ENCODE assay signal across 40 mouse cellular contexts in genomic region chr3:53834238-53834637, GRCm38 (mm10). TPM values are rescaled to one million over a fixed set of nuclear protein-coding genes. Genes with fewer than 3 reads are reported as not detected.
A peak's percentile ranks its signal among the peaks of the same experiment; 100 is the strongest.
DNase-seq lines count a peak whose midpoint lies in the region; ATAC-seq lines count a peak whose summit lies in the region.
"Had no signal": no experiment of that assay in that cellular context is flagged by ENCODE, and none has a peak within 500 bp of the region (broad histone marks: within the 10 kb centered on the region; RNA-seq: fewer than 3 reads in every experiment).

No protein-coding gene starts in this region.

- H3K4me3 ChIP-seq in forebrain, embryonic 15.5 days = no peak overlapping the region
- H3K4me3 ChIP-seq in forebrain, embryonic 12.5 days (replicated peaks) = no peak overlapping the region
- H3K4me3 ChIP-seq: embryonic facial prominence, embryonic 15.5 days; heart, embryonic 10.5 days; heart, embryonic 15.5 days; intestine, embryonic 15.5 days; liver, embryonic 13.5 days; megakaryocyte, embryonic 14.5 days; midbrain, embryonic 12.5 days; myocyte; neural tube, embryonic 12.5 days had no signal

- 57% methylated on average over 2 of the region's 2 CpGs for WGBS in forebrain, embryonic 15.5 days
- whole genome bisulfite sequencing in forebrain, embryonic 12.5 days = 77% methylated on average over 2 of the region's 2 CpGs

- ATAC-seq in forebrain, embryonic 15.5 days (replicated peaks) = peak; percentile 66
- no peak for ATAC-seq in forebrain, embryonic 12.5 days (ENCODE audit: low FRiP score)
- ATAC-seq: hindbrain, postnatal 0 days; intestine, embryonic 15.5 days; lung, postnatal 0 days had no signal

- H3K9me3 ChIP-seq in forebrain, embryonic 15.5 days = no peaks in the 10 kb centered on the region
- H3K9me3 ChIP-seq in forebrain, embryonic 12.5 days = no peaks in the 10 kb centered on the region
- H3K9me3 ChIP-seq: embryonic facial prominence, embryonic 15.5 days; heart, embryonic 10.5 days; heart, embryonic 15.5 days; intestine, embryonic 15.5 days; liver, embryonic 13.5 days; megakaryocyte, embryonic 14.5 days; midbrain, embryonic 12.5 days; neural tube, embryonic 12.5 days had no signal

- intact Hi-C loops in left cerebral cortex, postnatal 14 days (cut with DNase I) = no loop called here
- intact Hi-C loops in left cerebral cortex, postnatal 36 days (cut with DNase I) = no loop called here

- no peaks in the 10 kb centered on the region for H3K27me3 ChIP-seq in forebrain, embryonic 15.5 days
- H3K27me3 ChIP-seq in forebrain, embryonic 12.5 days = no peaks in the 10 kb centered on the region
- H3K27me3 ChIP-seq: embryonic facial prominence, embryonic 15.5 days; heart, embryonic 15.5 days; intestine, embryonic 15.5 days; liver, embryonic 13.5 days; megakaryocyte, embryonic 14.5 days; midbrain, embryonic 12.5 days; neural tube, embryonic 12.5 days had no signal

- DNase-seq in left cerebral cortex, postnatal 14 days (ENCODE audit: low spot score in 2 of 2) = peak; percentile 47 to 63
- DNase-seq in left cerebral cortex, postnatal 36 days (ENCODE audit: low spot score in 2 of 2) = no peak
- DNase-seq in NIH3T3 (ENCODE audit: low read depth) = peak; percentile 15
- peak; percentile 69 for DNase-seq in brain, embryonic 18.5 days (ENCODE audit: low read depth, low spot score)
- DNase-seq in kidney, postnatal 10 days = no peak
- DNase-seq: adrenal gland, adult 8-10 months; B cell, adult 2 months; cerebellum, adult 18-20 months; kidney, adult 2 months; kidney, postnatal 4 days; layer of hippocampus, adult 9-11 months; left cerebral cortex, postnatal 4 days; liver, embryonic 13.5 days; lung, adult 18-20 months; lung, postnatal 4 days; thymus, adult 2 months; thymus, postnatal 36 days had no signal

- no peak overlapping the region for H3K4me2 ChIP-seq in forebrain, embryonic 15.5 days (replicated peaks)
- no peak overlapping the region for H3K4me2 ChIP-seq in forebrain, embryonic 12.5 days
- H3K4me2 ChIP-seq: embryonic facial prominence, embryonic 15.5 days; heart, embryonic 15.5 days; intestine, embryonic 15.5 days; liver, embryonic 13.5 days; midbrain, embryonic 12.5 days; neural tube, embryonic 12.5 days had no signal

- no peaks in the 10 kb centered on the region for H3K4me1 ChIP-seq in forebrain, embryonic 15.5 days
- H3K4me1 ChIP-seq in forebrain, embryonic 12.5 days = no peaks in the 10 kb centered on the region
- H3K4me1 ChIP-seq: embryonic facial prominence, embryonic 15.5 days; heart, embryonic 10.5 days; heart, embryonic 15.5 days; intestine, embryonic 15.5 days; liver, embryonic 13.5 days; megakaryocyte, embryonic 14.5 days; midbrain, embryonic 12.5 days; neural tube, embryonic 12.5 days had no signal

- no peaks in the 10 kb centered on the region for H3K36me3 ChIP-seq in forebrain, embryonic 15.5 days
- no peaks in the 10 kb centered on the region for H3K36me3 ChIP-seq in forebrain, embryonic 12.5 days (replicated peaks)
- H3K36me3 ChIP-seq: embryonic facial prominence, embryonic 15.5 days; heart, embryonic 10.5 days; heart, embryonic 15.5 days; intestine, embryonic 15.5 days; liver, embryonic 13.5 days; midbrain, embryonic 12.5 days; neural tube, embryonic 12.5 days had no signal

- no peak overlapping the region for H3K9ac ChIP-seq in forebrain, embryonic 15.5 days (replicated peaks)
- H3K9ac ChIP-seq in forebrain, embryonic 12.5 days = no peak overlapping the region
- H3K9ac ChIP-seq: embryonic facial prominence, embryonic 15.5 days; heart, embryonic 15.5 days; intestine, embryonic 15.5 days; liver, embryonic 13.5 days; midbrain, embryonic 12.5 days; neural tube, embryonic 12.5 days had no signal

- 0 out of 2 replicates have a peak overlapping the region, but pooled peaks have one; percentile 1 for H3K27ac ChIP-seq in forebrain, embryonic 15.5 days (replicated peaks)
- H3K27ac ChIP-seq in forebrain, embryonic 12.5 days = no peak overlapping the region
- H3K27ac ChIP-seq: embryonic facial prominence, embryonic 15.5 days; heart, embryonic 10.5 days; heart, embryonic 15.5 days; hindbrain, postnatal 0 days; intestine, embryonic 15.5 days; liver, embryonic 13.5 days; midbrain, embryonic 12.5 days; neural tube, embryonic 12.5 days had no signal

RNA-seq across cellular contexts. Expression of gene Gm10985, which starts 10.6 kb away (rescaled TPM):
- not detected in 2 replicates for polyA plus RNA-seq in forebrain, embryonic 15.5 days (2015; fragmentation: Nextera tagmentation; extraction: Ambion mirVana)
- not detected in 2 replicates for polyA plus RNA-seq in forebrain, embryonic 12.5 days (2016; fragmentation: Nextera tagmentation; extraction: Ambion mirVana)
- total RNA-seq in left cerebral cortex, postnatal 14 days (2021) = not detected
- total RNA-seq in left cerebral cortex, postnatal 36 days (2021) = not detected
- total RNA-seq: adrenal gland, adult 8-10 months; adrenal gland, postnatal 4 days; common myeloid progenitor, adult 5-6 weeks; gastrocnemius, adult 8-10 months; heart, postnatal 25 days; hindbrain, postnatal 0 days; left cerebral cortex, postnatal 4 days; midbrain, postnatal 0 days had no signal
- polyA plus RNA-seq: embryonic facial prominence, embryonic 15.5 days; frontal cortex, adult 2 months; gonadal fat pad, adult 2 months; heart, embryonic 10.5 days; heart, embryonic 15.5 days; hindbrain, embryonic 11.5 days; hindbrain, postnatal 0 days; intestine, embryonic 15.5 days; kidney, adult 2 months; kidney, embryonic 16.5 days; limb, embryonic 14.5 days; liver, embryonic 13.5 days; lung, postnatal 0 days; midbrain, embryonic 12.5 days; midbrain, postnatal 0 days; myocyte; neural tube, embryonic 12.5 days; spleen, adult 2 months; thymus, adult 2 months had no signal

RNA-seq across cellular contexts. Expression of gene Ufm1, which starts 29.4 kb away (rescaled TPM):
- 108 and 114 TPM in 2 replicates for polyA plus RNA-seq in forebrain, embryonic 15.5 days (2015; fragmentation: Nextera tagmentation; extraction: Ambion mirVana)
- polyA plus RNA-seq in forebrain, embryonic 12.5 days (2016; fragmentation: Nextera tagmentation; extraction: Ambion mirVana) = 94.4 and 108 TPM in 2 replicates
- total RNA-seq in left cerebral cortex, postnatal 14 days (2021) = 10 to 100 TPM; 84.3 to 90.8 TPM
- 10 to 100 TPM; 69.3 to 76.0 TPM for total RNA-seq in left cerebral cortex, postnatal 36 days (2021)

Comparison
In these comparisons a context has a peak if more than half of its experiments do, and no peak if none do; other contexts are left out.
1. DNase-seq: peak in left cerebral cortex, postnatal 14 days (2 of 2), NIH3T3 (single experiment) and brain, embryonic 18.5 days (single experiment); none in left cerebral cortex, postnatal 36 days (0 of 2) and kidney, postnatal 10 days (single experiment).